Mouse (Mus musculus) left cerebral cortex, postnatal 4 days (tissue): ENCODE data around the gene Sppl3. TPM values are rescaled to one million over a fixed set of nuclear protein-coding genes. Genes with fewer than 3 reads are reported as not detected.

ENCODE experiments used
- DNase-seq: peaks from one replicate; pipeline ENCODE4 v3.0.0-alpha.2; 2022
- intact Hi-C: fragments of 180-260 bp; cut with DNase I; formaldehyde crosslinking; loops from one replicate; pipeline ENCODE4 v1.15.1; 2025
- total RNA-seq, 2 experiments: library from RNA; stranded (reverse); gene quantifications; 2 replicates each; pipeline ENCODE4 v1.2.3; 2021

Gene Sppl3
- total RNA-seq, 2 experiments from 2014 or later: 114 to 125 TPM

DNA sequence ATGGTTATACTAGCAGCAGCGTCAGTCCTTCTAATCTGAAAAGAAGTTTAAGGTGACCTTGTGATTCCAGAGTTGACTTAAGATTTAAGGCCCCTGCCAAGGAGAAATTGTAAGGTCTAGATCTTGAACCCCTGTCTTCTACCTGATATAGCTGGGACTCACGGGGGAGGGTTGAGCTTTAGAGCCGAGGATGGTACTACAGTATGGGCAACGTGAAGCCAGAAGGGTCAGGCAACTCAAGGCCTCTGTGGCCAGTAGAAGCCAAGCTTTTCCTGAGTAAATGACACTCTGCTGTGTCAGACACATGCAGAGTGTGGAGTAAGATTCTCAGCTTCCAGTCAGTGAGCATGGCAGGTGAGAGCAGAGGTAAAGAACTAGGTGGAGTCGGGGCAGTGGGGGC is 20.6 kb downstream of the Sppl3 start:
- intact Hi-C loops: no loop called here
- no peak for DNase-seq

DNA sequence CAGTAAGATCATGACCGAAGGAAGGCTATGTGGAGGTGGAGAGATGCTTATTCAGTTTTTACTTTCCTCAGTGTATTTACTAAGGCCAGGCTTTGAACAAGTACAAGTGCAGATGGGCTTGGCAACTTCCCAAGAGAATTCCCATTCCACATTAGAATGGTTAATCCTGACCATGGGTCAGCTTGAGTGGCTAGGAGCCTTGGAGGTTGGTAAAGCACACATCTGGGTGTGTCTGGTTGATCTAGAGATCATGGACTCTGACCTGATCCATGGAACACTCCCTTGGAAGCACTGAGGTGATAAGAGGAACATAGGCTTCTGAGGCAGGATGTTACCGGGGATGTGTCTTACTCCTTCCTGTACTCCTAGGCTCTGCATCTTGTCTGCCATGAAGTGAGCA is 21.7 kb downstream of the Sppl3 start:
- no peak for DNase-seq
- intact Hi-C loops: no loop called here

DNA sequence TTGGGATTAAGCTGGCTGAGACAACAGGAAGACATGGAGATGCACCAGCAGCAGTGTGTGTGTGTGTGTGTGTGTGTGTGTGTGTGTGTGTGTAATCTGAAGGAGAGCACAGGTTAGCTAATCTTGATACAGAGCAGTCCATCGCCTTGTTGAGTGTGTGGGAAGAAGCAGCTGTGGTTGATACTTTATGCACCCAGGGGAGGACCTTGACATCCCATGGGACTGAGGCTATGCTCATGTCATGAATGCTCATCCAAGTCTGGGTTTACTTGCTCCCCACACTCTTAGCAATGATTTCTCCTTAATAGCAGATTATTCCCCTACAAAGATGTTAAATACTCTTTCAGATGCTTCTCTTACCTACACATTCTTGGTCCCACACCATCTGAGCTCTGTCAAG is 24.3 kb downstream of the Sppl3 start:
- DNase-seq: no peak
- intact Hi-C loops: no loop called here

DNA sequence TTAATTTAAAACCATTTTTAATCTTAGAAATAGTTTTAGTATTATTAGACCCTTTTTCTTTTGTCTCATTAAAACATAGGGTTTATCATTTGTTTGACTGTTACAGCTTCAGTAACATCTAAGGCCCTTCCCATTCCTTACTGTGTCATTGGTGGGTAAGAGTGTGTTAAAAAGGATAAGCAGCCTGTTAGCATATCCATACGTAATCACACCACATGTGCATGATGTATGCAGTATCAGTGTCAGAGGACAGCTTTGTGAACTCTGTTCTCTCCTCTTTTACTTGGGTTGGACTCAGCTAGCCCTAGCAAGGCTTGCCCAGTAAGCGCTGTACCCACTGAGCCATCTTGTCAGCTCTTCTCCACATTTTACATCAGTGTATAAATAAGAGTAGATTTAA is 26.2 kb downstream of the Sppl3 start:
- DNase-seq: no peak
- intact Hi-C loops: no loop called here

DNA sequence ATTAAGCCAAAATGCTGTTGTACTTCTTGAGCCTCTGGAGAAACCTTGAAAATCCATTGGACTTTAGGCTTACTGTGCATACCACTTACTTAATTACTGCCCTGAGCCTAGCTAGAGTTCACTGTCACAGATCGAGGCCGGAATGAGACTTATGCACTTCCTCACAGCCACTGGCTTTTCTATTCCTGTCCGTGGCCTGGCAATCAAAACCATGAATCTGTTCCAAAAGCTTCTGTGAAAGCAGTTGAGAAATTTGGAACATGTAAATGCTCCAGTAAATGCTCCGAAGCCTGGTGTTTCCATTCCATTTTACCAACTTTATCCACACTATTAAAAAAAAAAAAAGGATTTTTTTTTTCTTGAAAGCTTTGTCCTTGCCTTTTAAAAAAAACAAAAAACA is 29.8 kb downstream of the Sppl3 start:
- intact Hi-C loops: no loop called here
- no peak for DNase-seq

DNA sequence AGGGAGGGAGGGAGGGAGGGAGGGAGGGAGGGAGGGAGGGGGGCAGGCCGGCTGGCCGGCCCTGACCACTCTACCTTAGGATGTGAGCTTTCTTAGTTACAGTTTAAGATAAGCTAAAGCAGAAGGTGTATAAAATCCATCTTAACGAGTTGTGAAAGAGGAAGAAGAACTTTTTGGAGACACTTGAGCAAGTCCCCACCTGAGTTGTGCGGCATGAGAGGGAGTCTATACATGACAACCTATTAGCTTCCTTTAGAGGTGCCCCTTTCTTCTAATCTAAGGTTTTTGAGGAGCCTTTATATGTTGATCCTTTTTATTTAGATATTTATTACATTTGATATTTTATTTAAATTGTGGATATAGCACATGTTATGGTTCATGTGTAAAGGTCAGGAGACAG is 32.7 kb downstream of the Sppl3 start:
- no peak for DNase-seq
- intact Hi-C loops: no loop called here

DNA sequence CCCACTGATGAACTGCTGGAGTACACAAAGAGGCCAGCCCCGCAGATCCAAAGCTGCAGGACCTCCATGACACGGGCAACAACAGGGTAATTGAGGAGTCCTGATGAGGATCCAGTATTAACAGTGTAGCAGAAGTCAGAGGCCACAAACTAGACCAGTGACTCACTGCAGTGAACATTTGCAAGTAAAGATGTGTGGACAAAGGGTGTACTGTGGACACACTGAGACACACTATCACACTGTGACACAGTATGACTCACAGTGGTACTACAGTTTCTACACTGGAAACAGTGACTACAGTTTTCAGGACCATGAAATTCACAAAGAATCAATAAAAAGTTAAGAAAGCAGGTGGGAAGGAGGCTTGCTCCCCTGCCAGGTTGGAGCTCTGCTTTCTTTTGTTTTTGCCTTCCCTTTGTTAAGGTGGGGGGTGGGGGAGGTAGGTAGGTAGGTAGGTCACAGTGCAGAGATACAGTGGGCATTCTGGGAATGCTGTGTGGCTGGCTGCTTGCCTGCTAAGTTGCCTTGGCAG is 34.3 kb downstream of the Sppl3 start:
- intact Hi-C loops: no loop called here
- DNase-seq: no peak

DNA sequence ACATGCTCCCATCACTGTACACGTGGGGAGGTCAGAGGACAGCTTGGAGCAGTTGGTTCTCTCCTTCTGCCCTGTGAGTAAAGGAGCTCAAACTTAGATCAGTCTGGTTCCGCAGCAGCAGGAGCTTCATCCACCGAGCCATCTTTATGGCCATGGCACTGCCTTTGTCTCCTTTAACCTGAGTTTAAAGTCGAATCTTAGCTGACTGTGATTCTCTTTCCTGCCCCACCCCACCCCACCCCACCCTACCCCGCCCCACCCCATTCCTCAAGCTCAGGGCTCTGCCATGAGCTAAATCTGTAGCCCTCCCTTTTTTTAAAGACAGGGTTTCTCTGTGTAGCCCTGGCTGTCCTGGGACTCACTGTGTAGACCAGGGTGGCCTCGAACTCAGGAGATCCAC is 38.8 kb downstream of the Sppl3 start:
- intact Hi-C loops: no loop called here
- no peak for DNase-seq

DNA sequence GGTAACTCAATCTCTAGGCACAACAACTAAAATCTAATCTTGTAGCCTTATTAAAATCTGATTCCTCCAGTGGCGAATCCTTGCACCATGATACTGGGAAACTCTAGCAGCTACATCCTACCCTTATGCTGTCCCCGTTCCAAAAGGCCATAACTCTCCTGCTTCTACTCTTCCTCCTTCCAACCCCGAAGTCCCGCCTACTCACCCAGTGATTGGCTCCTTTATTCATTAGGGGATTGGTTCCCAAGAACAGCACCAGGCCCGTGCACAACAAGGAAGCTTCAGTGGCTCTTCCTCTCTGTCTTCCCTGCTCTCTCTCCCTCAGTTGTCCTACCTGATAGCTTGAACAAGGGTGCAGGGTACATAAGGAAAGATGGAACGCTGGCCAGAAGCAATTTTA is 39.8 kb downstream of the Sppl3 start:
- no peak for DNase-seq
- intact Hi-C loops: no loop called here

DNA sequence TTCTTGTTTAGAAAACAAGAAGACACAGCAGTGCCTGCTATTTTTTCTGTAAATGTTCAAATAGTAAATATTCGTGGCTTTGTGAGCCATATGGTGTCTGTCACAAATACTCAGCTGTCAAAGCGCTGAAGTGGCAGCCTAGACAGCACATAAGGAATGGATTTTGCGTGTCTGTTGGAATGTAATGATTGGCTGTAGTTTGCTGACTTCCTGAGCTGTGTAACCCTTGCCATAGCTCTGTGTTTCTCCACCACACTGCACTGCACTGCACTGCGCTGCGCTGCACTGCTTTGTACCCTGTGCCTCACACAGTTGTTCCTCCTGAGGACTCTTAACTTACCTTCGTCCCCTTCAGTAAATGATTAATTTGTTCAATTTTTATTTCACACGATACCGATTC is 41.6 kb downstream of the Sppl3 start:
- intact Hi-C loops: no loop called here
- DNase-seq: no peak

DNA sequence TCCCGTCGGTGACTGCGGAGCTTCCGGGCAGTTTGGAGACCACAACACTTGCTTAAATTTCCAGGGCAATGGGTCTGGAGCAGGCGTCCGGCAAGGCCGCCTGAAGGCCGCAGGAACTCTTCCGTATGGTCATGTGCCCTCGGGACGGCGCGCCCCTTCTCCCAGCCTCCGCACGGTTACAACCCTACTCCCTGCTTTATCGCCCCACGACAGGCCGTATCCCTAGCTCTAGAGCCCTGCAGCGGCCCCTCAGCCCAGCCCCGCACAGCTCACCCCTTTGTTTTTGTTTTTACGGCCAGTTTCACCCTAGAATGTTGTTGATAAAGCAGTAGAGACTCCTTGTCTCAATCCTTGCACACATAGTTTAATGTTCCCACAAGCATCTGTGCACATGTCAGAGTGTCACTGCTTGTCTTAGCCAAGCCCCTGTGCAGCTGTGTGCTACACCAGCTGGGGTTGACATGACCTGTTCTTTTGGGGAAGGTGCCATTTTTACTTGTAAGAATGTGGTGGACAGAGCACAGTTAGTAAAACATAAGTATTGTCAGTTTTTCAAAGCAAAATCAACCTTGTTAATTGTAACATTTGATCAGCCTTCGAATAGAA is 43.0 kb downstream of the Sppl3 start:
- intact Hi-C loops: no loop called here
- no peak for DNase-seq

DNA sequence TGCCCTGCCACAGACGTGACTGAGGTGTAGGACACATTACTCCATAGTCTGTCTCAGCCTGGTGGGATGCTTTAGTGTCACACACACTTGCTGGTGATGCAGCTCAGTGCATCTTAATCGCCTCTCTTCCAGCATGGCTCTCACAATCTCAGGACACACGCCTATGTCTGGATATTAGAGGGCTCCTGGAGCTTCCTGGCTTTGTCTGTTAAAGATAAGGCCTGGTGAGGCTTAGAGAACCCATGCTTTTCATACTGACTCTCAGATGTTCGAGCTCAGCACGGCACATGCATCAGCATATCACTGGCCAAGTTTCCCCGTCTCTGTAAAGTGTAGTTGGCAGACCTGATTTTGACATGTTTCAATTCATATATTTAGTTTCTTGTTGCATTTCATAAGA is 44.5 kb downstream of the Sppl3 start:
- no peak for DNase-seq
- intact Hi-C loops: no loop called here

DNA sequence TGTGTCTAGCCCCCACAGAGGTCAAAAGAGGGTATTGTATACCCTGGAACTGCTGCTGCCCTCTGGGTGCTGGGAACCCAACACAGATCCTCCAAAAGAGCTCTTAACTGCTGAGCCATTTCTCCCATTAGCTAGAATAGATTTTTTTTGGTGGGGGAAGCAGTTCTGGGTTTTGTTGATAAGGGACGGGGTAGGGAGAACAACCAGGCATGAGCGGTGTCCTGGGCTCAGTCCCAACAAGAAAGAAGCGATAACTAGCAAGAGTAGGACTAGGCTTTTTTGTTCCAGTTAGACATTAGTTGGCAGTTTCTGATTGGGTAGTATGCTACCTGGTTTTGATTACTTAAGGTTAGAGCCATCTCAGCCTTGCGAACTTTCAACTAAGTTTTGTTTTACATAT is 46.2 kb downstream of the Sppl3 start:
- intact Hi-C loops: no loop called here
- no peak for DNase-seq

DNA sequence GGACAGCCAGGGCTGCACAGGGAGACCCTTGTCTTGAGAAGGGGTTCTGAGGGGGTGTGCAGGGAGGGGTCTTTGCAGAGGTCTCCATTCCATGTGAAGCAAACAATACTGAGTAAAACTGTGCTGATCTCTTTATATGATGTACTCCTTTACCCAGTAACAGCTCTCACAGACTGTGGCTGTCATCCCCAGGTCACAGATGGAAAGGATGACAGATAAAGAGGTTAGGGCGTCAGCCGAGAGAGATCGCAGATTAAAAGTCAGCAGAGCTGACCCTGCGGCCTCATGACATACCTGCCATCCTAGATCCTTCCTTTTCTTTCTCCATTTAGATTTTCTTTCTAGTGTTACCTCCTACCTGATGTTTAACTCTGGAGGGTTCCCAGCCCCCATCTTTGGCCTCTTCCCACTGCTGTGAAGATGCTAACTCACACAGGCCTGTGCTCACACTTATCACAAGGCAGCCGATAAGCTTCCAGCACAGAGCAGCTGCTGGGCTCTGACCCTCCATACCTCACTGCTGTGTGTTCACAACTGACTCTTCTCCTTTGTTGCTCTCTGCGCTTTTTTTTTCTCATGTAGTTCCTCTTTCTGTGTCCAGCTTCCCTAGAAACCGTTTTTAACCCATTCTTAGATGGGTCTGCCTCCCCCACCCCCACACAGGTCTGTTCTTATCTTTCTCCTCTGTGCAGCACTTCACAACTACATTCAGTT is 47.8 kb downstream of the Sppl3 start:
- intact Hi-C loops: no loop called here
- DNase-seq: no peak

DNA sequence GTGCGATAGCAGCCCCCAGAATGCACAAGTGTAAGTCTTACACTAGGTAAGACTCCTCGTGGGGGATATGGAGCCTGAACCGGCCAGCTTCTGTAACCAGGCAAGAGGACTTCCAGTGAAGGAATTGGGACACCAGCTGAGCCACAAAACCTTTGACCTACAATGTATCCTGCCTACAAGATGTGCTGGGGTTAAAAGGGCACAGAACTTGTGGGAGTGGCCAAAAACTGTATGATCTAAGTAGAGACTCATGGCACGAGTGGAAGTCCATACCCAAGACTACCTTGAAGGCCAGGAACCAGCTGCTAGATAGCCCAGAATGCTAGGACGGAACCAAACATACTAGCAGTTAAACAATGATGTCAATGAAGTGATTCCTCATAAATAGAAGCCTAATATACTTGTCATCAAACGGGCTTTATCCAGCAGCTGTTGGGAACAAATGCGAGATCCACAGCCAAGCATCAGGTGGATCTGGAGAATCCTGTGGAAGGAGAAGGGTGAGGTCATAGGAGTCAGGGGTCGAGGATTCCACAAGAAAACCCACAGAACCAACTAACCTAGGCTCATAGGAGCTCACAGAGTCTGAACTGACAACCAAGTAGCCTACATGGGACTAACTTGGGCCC is 49.2 kb downstream of the Sppl3 start:
- no peak for DNase-seq
- intact Hi-C loops: loop anchor here (10.0 kb wide), 1 partner anchor 45 kb away; the partner anchor contains the start of gene Sppl3

DNA sequence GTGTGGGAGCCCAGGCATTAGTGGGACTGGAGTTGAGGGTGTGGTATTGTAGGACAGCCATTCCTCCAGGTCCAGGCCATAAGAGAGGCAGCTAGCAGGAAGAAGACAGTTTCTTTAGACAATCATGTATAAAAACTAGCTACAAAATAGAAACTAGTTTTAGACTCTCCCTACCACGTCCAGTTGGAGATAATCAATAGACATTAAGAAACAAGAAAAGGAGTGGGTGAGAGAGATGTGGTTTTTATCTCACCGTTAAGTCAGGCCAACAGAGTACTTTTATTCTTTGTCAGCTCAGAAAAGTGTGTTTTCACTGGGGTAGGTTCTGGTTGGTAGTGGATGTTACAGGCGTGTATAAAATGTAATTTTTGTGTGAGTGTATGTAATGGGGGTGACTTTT is 50.0 kb downstream of the Sppl3 start:
- intact Hi-C loops: loop anchor here (10.0 kb wide), 1 partner anchor 46 kb away; the partner anchor contains the start of gene Sppl3

DNA sequence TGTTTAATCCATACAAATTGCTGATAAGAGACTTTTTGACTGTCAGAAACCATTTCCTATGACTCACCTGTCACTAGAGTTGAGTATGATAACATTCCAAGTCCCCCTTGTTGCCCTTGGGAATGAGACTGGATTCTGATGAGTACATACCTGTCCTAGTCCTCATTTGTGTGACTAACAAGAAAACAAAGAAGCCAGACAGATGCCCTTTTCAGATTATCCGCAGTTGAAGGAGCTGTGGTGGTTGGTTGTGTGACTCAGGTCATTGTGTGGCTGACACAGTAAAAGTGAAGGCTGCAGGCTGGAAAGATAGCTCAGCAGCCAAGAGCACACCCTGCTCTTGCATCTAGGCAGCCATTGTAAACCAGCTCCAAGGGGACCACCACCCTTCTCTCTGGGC is 51.6 kb downstream of the Sppl3 start:
- no peak for DNase-seq
- intact Hi-C loops: loop anchor here (10.0 kb wide), 1 partner anchor 48 kb away; the partner anchor contains the start of gene Sppl3

More for the DNA sequence above, 50.0 kb downstream of the Sppl3 start:
- no peak for DNase-seq

DNA sequence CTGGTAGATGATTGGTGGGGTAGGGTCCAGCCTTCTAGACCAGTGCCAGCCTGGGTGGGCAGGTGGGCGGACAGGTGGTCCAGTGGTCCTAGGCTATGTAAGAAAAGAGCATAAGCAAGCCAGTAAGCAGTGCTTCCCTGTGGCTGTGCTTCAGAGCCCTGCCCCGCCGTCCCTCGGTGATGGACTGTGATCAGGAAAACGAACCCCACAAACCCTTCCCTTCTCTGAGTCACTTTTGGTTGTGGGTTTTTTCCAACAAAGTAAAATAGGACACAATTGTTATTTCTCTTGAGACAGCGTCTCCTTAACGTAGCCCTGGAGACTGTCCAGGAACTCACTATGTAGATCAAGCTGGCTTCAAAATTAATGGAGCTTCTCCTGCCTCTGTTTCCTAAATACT is 52.5 kb downstream of the Sppl3 start:
- intact Hi-C loops: loop anchor here (10.0 kb wide), 1 partner anchor 49 kb away; the partner anchor contains the start of gene Sppl3

DNA sequence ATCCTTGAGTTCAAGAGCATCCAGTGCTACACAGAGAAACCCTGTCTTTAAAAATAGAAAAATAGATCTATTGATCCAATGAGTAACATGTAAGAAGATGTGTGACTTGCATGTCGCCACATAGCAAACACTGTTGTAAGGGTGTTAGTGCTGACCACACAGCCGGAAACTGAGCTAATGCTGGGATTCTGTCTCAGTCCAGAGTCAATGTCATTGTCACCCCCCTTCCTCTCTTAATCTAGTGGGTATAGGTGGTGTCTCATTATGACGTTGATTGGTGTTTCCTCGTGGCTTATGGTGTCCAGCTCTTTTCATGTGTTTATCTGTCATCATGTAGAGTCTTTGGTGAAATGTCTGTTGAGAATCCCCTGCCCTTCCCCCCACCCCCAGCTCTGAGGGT is 55.3 kb downstream of the Sppl3 start:
- intact Hi-C loops: loop anchor here (10.0 kb wide), 1 partner anchor 51 kb away; the partner anchor contains the start of gene Sppl3
- no peak for DNase-seq

More for the DNA sequence above, 52.5 kb downstream of the Sppl3 start:
- no peak for DNase-seq

DNA sequence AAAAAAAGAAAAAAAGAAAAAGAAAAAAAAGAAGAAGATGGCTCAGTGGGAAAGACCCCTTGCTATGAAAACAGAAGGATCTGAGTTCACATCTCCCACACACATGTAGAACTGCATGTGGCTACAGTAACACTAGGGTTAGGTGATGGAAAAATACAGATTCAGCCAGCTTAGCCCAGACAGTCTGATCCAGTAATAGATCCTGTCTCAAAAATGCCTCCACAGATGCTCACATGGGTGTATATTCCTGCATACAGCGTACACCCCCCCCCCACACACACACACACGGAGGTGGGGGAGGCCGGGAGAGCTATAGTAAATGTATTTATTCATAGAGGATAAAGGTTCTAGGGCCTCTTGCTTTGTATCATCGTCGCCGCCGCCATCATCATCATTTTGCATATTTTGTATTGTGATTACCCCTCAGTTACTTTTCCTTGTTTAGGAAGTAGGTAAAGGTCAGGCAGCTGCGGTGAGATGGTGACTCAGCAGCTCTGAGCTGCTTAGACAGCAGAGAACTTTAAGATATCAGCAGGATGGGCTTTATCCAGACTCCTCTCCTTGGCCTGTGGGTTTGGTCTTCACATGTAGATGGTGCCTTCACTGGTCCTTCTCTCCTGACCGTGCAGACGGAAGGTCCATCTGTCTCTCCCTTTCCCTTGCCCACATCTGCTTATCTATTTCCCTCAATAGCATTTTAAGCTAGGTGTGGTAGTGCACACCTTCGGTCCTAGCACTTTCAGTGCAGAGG is 57.9 kb downstream of the Sppl3 start:
- intact Hi-C loops: loop anchor here (10.0 kb wide), 1 partner anchor 54 kb away; the partner anchor contains the start of gene Sppl3
- no peak for DNase-seq

DNA sequence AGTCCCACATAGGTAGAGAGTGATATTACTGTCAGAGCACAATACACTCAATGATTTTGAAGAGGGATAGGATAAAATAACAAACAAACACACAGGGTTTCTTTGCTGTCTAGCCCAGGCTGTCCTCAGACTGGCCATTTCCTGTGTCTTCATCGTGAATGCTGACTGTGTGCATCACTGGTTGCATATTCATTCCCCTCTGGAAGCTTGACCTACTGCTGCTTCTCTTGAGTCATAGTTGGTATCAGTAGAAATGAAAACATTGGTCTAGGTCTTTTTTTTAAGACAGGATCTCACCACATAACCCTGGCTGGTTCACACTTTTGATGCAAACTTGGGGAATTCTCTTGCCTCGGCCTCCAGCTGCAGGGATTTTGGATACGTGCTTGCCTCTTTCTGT is 58.7 kb downstream of the Sppl3 start:
- DNase-seq: no peak
- intact Hi-C loops: loop anchor here (10.0 kb wide), 1 partner anchor 55 kb away; the partner anchor contains the start of gene Sppl3
